Mouse (Mus musculus) layer of hippocampus, adult 9-11 months (tissue): ENCODE measurements at regions not wholly inside any gene's neighbourhood (a gene's known extent, or its start where the extent isn't known, plus 50 kb on each side); places are given as distances from the start of the nearest gene placed in this dataset.

ENCODE experiments used
- DNase-seq: peaks from one replicate; pipeline ENCODE4 v3.0.0; 2022

DNA sequence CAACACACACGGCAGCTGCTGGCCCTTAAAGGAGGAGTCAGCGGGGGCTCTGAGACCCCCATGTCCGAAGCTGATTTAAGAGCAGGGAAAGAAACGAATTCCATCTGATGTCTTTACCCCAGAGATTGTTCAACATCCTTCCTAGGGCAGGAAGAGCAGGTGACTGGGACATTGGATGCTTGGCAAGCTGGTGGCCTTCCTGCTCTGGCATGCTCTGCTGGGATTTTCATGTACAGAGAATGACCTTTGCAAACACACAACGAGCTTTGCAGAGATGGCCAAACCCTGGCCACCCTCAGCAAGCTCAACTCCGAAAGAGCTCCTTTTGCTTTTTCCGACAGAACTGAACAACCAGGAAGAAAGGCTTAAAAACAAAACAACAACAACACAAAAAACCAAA, 194.7 kb upstream of the Map3k1 start:
- no peak for DNase-seq

DNA sequence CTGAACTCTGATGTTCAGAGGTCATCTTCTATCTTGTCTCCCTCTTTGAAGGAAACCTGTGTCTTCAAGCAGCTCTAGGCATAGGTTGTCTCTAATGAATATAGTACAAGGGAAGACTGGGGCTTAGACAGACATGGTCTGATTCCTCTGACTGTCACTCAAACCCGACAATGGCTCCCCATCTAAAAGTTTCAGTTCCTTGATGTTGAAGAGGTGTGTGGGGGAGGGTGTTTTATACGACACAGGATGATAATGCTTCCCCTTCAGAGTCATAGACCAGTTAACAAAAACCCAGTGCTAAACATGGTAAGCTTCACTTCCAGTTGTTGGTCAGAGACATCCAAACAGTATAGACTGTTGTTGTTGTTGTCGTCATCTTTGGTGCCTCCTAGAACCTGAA, 195.3 kb upstream of the Map3k1 start:
- no peak for DNase-seq

DNA sequence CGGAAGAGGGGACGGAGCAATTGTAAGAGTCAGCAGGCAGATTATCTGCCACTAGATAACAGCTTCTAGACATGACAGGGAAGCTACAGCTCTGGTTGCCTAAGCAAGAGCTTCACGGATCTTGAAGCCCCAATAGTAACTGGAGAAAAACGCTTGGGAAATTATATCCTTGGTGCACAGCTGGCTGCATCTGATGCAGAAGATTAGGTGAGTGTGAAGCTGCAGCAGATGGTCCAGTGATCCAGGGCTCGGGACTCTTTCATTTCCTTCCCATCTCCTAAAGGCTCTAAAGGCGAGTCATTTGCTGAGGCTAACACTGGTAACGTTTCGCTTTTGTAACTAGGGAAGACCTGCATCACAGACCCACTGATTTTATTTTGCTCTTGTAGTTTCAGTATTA, 196.6 kb upstream of the Map3k1 start:
- no peak for DNase-seq

DNA sequence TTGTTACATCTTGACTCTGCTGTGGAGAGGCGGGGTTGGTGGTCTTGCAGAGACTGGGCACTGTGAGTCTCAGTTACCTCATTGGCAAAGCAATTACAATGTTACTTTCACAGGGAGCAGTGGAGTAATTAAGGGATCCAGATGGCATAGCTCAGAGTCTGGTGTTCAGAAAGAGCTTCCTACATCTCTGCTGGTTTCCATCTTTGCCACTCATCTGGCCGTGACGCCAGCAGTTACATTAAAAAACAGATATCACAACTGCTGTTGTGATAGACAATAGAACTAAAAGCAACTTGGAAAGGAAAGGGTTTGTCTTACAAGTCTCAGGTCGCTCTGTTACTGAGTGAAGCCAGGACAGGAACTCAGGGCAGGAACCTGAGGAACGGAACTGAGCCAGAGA, 200.0 kb upstream of the Map3k1 start:
- no peak for DNase-seq

DNA sequence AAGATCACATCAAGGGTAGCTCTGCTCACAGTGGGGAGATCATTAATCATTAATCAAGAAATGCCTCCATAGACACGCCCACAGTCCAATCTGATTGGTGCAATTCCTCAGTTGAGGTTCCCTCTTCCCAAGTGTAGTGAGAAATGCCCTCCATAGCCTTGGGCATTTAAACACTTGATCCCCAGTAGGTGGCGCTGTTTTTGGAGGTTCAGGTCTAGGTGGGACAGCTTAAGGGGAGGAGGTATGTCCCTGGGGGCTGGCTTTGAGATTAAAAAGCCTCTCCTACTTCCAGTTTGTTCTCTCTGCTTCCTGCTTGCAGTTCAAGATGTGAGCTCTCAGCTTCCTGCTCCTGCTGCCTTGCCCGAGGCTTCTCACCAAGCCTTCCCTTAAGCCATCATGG, 200.5 kb upstream of the Map3k1 start:
- DNase-seq: no peak

DNA sequence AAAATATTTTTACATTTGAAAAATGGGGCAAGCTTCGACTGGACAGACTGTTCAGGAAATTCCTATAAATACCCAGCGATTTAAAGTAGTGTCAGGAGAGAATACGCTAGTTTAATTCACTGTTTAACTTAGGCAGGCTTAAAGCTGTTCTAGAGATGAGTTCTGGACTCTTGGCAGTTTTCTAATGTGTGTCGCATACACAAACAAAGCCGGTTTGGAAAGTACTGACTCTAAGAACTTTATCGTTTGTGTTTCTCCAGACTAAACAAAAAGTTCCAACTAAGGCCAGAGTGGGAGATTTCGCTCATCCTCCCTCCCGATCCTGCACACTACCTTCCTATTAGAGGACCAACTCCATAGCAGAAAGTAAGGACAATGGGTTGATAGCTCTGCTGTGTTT, 201.7 kb upstream of the Map3k1 start:
- no peak for DNase-seq

DNA sequence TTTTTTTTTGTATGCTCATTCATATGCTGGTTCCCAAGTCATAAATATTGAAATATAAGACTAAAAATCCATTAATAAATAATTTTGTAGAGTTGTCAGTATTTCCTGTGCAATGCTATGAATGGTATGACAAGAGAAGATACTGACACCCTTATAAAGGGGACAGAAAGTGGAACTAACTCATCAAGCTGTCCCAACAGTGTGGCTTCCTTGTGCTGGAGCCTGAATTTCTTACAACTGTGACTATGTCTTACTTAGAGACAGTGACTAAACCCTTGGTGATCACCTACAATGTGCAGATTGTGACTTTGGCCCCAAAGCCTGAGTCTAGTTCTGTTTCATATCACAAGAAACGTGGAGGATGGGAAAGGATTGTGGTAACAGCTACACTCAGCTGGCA, 203.8 kb upstream of the Map3k1 start:
- no peak for DNase-seq

DNA sequence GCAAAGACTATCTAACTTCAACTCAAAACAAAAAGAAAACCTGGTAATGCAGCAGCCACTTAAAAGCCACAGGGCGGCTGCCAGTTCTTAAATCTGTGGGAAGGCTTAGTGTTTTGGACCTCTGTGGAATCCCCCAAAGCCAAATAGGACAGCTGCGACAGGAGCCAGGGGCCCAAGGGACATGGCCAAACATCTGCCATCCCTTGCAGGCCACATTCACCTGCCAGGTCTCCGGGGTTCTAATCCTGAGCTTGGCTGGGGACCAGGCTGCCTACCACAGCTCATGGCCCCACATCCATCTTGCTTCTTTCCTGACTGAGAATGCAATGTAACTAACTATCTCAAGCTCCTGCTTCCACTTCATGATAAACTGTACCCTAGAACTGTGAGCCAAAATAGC, 206.3 kb upstream of the Map3k1 start:
- no peak for DNase-seq

DNA sequence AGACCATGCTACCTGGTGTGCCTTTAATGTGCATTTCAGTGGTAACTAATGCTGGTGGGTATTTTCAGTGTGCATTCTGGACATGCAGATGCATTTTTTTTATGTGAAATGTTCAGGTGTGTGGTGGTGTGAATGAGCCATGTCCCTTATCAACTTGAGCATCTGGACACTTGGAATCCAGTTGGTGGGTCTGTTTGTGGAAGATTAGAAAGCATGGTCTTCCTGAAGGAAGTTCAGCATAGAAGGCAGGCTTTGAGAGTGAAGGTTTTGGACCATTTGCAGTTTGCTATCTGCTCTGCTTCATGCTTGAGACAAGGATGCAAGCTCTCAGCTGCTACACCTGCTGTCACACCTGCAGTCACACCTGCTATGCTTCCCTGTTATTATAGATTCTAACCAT, 207.5 kb upstream of the Map3k1 start:
- no peak for DNase-seq

DNA sequence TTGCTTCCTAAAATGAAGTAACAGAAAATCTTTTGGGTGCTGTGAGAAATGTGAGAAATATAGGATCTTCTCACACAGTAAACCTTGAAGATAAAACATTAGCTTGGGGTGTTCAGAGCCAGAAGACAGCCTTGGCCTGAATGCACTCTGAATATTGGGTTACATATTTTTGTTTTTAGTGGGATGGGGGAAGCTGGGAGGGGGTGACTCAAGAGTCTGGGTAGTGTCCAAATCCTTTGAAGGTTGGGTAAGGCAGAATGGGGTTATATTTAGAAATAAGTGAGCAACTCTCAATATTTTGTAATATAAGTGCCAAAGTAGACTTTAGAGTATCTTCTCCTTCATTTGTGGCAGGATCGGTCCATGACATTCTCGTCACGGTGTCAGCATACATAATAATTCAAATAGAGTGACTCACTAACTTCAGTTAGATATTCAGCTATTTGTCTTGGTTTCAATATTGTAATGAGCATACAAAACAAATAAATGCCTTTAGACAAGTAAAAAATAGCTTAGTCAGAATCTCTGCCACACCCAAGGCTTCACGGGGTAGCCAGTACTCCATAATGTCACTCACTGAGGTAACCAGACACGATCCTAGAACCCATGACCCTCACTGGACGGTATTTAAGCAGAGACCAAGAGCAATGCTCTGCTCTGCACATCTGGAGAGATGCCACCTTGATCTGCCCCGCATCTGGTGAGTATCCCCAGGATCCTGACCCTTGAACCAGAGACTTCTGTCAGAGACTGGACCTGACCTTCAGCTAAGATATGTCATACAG, 209.9 kb upstream of the Map3k1 start:
- no peak for DNase-seq

DNA sequence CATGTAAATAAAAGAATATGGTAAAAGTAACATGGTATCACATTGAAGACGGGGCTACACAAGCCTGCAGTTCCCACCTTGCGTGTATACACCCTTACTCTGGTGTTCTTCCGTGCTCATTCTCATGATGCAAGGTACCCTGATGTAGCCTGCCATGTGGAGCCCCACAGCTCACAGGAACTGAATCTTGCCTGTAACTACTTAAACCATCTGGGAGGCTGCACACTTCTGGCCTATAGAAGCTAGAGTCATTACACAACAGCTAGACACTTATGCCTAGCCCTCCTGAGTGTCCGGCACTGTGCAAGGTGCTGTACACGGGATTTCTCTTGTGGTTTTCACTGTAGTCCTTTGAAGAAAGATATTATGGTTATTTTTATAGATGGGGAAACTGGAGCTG, 210.8 kb upstream of the Map3k1 start:
- DNase-seq: no peak

DNA sequence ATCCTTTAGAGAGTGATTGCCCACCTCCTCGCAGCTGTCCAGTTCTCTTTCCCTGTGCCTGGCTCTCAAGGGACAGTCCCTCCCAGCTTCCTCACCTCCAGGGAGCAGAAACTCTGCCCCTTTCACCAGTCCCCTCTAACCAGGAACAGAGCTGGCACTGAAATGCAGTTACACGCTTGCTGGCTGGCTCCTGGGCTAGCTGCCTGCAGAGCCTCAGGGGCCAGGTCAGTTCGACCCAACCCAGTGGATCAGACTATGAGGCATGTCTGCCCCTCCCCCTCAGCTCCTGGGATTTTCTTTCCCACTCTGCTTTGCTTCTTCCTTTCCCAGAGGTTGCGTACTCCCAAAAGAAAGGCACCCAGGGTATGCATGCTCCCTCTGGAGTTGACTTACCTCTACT, 214.4 kb upstream of the Map3k1 start:
- no peak for DNase-seq

DNA sequence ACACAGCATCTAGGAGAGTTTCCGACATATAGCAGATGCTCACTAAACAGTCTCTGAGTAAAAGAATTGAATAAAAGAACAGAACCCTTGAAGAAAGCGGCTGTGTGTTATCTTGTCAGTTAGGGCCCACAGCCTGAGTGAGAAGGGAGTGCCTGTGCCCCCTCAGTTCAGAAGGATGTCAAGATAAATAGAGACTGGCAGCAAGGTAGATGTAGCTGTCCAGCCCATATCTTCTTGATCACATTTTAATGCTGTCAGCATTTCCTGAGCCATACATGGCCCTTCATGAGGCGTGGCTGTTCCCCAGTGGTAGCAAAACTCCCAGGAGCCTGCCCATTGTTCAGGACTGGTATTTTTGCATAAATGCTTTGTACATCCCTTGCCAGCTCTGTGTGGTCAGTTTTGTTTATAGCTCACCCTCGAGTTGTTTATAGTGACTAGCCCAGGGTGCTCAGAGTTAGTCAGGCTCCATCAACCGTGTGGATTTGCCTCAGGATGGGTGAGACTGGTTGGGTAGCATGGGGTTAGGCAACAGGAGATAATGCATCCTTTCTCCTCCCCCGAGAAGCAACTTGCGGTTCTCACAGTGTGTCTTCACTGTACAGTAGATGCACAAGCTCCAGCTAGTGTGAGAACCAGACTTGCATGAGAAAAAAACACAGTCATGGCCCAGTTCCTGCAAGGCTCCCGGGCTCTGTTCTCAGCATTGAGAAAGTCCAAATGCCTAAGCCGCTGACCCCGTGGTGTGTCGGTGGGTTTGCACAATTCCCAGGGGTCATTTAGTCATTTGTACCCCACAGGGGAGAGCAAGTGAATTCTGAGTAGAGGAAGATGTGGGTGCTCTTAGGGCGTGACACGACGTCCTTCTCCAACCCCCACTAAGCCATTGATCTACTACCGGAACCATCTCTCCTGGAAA, 216.1 kb upstream of the Map3k1 start:
- DNase-seq: no peak

DNA sequence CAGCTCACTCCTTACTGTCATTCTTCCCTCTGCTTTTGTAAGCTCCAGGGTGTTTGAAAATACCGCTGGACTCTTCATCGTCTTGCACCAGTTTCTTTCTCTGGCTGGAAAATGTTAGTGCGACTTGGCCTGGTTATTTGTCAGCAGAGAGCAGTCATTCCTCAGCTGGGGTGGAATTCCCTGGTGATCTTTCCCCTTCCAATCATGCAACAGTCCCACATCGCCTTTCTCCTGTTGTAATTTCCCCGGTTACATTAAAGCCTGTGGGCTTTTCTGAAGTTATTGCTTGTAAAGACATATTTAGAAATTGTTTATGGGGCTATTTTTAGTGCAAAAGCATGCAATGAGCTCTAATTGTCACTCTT, 216.8 kb upstream of the Map3k1 start:
- no peak for DNase-seq

DNA sequence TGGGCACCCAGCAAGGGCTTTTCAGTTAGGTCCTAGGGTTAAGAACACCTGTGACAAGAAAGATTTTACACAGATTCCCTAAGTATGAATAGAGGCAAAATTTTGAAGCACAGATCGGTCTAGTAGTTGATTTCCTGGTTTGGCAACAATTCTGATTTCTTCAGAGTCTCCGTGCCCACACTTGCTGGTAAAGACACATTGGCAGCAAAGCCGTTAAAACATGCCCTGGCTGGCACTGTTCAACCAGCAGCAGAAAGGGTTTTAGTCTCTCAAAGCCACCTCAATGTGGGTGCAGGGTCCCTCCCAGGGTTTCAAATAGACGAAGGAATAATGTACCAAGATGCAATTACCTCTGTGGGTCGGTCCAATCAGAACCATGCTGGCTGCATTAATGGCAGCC, 218.9 kb upstream of the Map3k1 start:
- no peak for DNase-seq

DNA sequence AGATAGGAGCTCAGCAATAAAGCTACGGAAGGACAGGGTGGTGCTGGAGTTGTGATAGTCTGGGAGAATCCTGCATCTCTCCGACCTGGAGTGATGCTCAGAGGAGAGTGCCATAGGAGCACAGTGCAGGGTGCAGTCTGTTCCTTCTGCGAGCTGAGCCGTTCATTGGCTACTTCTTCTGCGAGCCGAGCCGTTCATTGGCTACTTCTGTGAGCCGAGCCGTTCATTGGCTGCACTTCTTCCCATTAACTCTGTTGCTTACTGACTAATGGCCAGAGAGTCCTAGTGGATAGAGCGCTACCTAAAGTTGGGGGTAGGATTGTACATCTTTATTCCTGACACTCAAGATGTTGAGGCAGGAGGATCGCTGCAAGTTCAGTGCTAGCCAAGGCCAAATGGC, 222.3 kb upstream of the Map3k1 start:
- DNase-seq: no peak

DNA sequence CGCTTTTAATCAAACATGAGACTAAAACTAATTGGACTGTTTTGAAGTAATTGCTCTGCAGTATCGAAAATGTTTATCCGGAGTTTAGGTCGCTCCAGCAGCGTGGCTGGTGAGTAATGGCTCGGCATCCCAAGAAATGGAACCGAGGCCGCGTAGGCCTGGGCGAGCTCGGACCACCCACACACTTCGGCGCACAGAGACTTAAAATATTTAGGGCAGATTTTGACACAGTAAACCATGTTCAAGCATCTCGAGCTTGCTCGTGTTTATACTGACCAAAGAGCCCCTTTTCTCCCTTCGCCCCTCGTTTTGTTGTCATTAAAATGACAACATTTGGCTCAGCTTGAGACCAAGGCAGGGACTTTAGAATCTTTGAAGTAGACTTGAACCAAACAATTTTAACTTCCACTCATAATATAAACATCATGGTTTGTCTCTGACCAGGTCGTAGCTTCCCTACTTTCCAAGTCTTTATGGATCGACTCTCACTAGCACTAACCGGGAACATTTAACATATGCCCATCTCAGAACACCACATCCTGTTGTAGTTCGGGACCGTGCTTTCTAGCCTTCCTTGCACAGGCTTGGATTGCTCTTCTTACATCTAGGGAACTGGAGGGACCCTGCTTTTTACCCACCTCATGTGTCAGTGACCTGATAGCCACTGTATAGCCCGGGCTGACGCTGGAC, 223.0 kb upstream of the Map3k1 start:
- no peak for DNase-seq

DNA sequence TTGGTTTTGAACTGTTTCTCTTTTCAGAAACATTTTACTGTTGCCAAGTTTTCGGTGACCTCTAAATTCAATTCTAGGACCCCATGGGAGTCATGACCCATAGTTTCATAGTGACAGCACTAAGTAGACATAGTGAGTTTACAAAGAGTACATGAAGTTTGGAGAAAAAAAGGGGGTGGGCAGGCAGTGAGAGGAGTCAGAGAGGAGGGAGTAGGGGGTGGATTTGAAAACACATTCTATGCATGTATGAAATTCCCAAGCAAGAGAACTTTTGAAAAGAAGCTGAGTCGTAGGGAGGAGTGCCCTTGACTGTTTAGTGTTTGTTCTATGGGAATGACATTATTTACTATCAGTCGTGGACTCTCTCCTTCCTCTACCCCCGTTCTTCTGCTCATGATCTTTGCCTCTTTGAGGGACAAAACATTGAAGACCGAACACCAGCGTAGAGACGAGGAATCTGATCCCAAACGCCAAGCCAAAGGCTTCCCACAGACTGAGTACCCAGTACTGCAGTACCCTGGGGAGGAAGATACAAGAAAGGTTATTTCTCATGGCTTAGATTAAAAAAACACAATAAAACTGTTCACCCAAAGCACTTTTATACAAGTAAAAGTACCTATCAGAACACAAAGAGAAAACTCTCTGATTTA, 229.1 kb upstream of the Map3k1 start:
- no peak for DNase-seq

DNA sequence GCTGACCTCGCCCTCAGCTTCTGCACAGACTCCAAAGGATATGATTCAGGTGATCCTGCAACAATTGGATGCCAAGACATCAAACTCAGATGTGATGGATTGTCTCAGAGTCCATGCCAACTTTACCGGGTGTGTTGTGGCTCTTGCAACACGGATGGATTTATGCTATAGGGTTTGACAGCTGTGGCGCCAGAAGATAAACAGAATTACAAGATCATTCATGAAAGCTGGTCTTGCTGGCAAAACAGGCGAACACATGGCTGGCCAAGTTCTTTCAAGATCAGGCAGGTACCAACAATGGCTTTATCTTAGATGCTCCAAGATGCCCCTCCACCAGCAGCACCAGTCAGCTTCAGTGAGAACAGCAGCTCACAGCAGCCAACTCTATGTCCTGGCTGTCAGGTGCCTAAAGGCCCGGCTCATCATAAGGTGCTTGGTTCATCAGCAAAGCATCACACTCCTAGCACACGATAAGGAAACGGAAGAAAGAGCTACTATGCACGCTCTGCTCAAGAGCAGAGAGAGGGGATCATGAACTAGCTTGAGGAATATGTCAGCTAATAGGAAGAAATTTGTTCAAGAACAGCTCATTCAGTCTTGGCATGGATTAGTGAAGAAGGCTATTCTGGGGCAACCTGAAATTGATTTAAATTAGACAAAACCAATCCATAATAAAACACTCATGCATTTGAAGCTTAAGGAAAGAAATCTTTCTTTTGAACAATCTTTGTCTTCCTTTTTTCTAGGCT, 229.9 kb upstream of the Map3k1 start:
- no peak for DNase-seq

DNA sequence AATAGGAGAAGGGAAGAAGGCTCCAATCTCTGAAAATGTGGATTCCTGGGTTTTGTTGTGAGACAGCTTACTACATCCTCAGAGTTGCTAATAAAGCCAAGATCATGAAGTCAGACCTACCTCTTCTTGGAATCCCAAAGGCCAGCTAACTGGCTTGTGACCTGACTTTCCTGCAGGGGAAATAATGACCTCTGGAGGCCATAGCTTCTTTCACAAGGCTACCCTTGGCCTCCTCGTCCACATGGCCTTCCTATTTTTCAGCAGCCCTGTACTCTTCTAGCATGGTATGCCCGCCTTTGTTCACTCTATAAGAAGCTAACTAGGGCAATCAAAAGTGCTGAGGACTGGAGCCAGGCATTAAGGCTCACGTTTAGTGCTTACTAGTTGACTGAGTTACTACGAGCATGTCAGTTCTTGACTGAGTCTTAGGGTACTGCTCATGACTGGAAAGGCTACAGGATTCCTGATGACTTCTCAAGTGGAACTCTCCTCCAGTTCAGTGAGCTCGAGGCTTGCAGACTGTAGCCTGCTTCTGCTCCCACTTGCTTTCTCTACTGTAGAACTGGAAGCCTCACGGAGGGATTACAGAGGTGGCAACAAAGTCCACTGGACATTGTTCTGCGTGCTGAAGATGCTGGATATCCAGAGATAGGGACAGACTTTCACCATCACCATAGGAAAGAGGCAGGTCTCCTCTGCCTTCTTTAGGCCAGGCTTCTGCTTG, 230.8 kb upstream of the Map3k1 start:
- no peak for DNase-seq

DNA sequence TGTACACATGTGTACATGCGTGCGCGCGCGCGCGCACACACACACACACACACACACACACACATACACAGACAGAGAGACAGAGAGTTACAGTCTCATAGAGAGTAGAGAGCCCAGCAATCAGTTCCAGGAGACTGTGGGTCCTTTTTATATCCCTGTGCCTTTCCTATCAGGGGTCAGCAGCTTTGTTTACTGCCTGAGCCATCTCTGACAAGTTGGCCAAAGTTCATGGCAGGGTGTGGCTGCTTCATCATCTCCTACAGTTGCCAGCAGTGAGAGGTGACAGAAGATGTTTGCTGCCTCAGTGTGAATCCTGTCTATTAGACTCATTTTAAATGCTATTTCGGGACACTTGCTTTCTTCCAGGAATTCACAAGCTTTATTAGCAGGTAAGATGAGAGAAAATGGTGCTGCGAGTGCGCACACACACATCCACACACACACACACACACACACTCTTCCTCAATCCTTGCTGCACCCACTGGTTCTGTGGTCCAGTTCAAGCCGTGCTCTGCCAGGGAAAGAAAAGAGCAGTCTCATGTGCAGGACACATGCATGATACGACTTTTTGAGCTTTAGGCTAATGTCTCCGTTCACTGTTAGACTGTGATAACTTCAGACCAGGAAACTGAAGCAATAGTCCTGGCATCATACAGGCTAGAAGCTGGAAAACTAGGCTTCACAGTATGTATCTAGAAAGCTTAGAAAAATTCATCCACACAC, 234.9 kb upstream of the Map3k1 start:
- no peak for DNase-seq
